Mouse (Mus musculus) neural tube, embryonic 12.5 days (tissue): ENCODE measurements at regions not wholly inside any gene's neighbourhood (a gene's known extent, or its start where the extent isn't known, plus 50 kb on each side); places are given as distances from the start of the nearest gene placed in this dataset.

Source experiments
- ATAC-seq: fragments of 200-750 bp; cut with Nextera tagmentation; 2 replicates; pipeline ENCODE4 v1.8.0; 2017; ENCODE audit warnings: low read depth, mild to moderate bottlenecking, moderate TSS enrichment, moderate library complexity; ENCODE audit not compliant: low FRiP score
- H3K27ac ChIP-seq: fragments of 300-500 bp; sonication (generic); 2 replicates; pipeline ENCODE4 v1.5.1; 2016
- H3K27me3 ChIP-seq: fragments of 300-500 bp; sonication (generic); replicated peaks from 2 replicates; pipeline ENCODE4 v1.6.1; 2016; ENCODE audit warnings: mild to moderate bottlenecking
- H3K36me3 ChIP-seq: fragments of 300-500 bp; sonication (generic); 2 replicates; pipeline ENCODE4 v1.6.1; 2016; ENCODE audit warnings: mild to moderate bottlenecking
- H3K4me1 ChIP-seq: fragments of 300-500 bp; sonication (generic); 2 replicates; pipeline ENCODE4 v1.6.1; 2016
- H3K4me2 ChIP-seq: fragments of 300-500 bp; sonication (generic); replicated peaks from 2 replicates; pipeline ENCODE4 v1.6.1; 2016; ENCODE audit warnings: mild to moderate bottlenecking
- H3K4me3 ChIP-seq: fragments of 300-500 bp; sonication (generic); 2 replicates; pipeline ENCODE4 v1.5.1; 2016
- H3K9ac ChIP-seq: fragments of 300-500 bp; sonication (generic); 2 replicates; pipeline ENCODE4 v1.6.1; 2016; ENCODE audit warnings: mild to moderate bottlenecking
- H3K9me3 ChIP-seq: fragments of 300-500 bp; sonication (generic); 2 replicates; pipeline ENCODE4 v1.6.1; 2016; ENCODE audit warnings: mild to moderate bottlenecking
- WGBS: fragments of 180-500 bp; shearing (Covaris S2); methylation state at CpG from one replicate; pipeline ENCODE4 v1.1.7; 2016; 5-methylcytosine and 5-hydroxymethylcytosine counted together

DNA sequence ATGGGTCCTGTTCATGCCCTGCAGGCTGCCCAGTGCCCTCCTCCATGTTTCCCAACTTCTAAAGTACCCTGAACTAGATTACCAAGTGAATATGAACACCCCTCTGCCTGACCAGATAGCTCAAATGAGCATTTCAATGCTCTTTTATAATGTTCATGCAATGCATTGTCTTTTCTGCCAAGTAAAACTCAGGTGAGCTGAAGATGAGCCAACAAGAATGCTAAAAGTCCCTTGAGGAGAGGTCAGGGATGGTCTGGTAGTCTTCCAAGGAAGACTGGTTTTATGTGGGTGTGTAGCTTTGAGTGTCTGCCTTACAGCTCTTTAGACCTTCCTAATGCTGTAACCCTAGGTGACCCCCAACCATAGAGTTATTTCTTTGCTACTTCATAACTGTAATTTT lies 58.0 kb upstream of the Abca12 start:
- Histone ChIP-seq H3K4me2 (no peak overlapping the region), H3K9me3 (0 out of 2 replicates have a peak, but pooled peaks cover 4% of the 10 kb centered on the region), H3K27me3 (no peaks in the 10 kb centered on the region), H3K9ac (no peak overlapping the region), H3K36me3 (no peaks in the 10 kb centered on the region), H3K4me3 (no peak overlapping the region), H3K27ac (no peak overlapping the region), H3K4me1 (no peaks in the 10 kb centered on the region)
- no peak for ATAC-seq

DNA sequence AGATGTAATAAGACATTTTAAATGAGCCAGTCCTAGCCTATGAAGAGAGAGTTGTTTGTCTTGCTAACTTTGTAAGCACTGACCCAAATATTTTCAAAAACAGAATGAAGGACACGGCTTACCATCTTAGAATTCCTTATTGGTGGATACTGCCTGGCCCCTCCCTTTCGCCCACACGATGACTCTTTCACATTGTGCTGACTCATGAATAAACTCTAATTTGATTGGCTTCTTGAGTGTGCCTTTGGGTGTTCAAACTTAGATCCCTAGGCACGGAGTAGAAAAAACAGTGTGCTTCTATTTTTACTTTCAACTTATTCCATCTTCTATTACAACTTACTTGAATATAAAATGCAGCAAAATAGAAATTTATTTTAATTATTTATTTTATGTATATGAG lies 68.4 kb upstream of the Abca12 start:
- Histone ChIP-seq H3K27me3 (no peaks in the 10 kb centered on the region), H3K4me3 (no peak overlapping the region), H3K4me1 (no peaks in the 10 kb centered on the region), H3K36me3 (no peaks in the 10 kb centered on the region), H3K4me2 (no peak overlapping the region), H3K9me3 (no peaks in the 10 kb centered on the region), H3K27ac (no peak overlapping the region), H3K9ac (no peak overlapping the region)
- WGBS = 94% methylated on average over 4 of the region's 4 CpGs
- ATAC-seq = no peak

DNA sequence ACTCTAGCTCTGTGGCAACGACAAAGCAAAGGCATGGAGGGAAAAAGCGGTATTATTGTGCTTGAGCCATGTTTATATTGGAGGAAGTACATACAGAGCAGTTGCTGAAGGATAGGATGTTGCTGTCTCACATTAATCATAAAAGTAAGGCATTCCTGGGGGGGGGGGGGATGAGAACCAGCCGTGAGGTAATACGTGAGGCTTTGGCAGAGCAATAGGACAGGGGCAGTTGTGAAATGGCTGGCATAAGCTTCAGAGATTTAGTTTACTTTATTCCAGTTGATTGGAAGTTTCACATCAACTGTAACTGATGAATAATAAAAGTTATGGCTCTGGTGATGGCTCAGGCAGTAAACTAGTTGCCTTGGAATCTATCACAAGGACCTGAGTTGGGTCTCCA lies 62.4 kb upstream of the Atic start:
- Histone ChIP-seq H3K36me3 (no peaks in the 10 kb centered on the region), H3K9ac (no peak overlapping the region), H3K27me3 (no peaks in the 10 kb centered on the region), H3K9me3 (0 out of 2 replicates have a peak, but pooled peaks cover 4% of the 10 kb centered on the region), H3K4me2 (no peak overlapping the region), H3K4me1 (no peaks in the 10 kb centered on the region), H3K4me3 (no peak overlapping the region), H3K27ac (no peak overlapping the region)
- ATAC-seq = no peak
- 81% methylated on average over 4 of the region's 4 CpGs for WGBS

DNA sequence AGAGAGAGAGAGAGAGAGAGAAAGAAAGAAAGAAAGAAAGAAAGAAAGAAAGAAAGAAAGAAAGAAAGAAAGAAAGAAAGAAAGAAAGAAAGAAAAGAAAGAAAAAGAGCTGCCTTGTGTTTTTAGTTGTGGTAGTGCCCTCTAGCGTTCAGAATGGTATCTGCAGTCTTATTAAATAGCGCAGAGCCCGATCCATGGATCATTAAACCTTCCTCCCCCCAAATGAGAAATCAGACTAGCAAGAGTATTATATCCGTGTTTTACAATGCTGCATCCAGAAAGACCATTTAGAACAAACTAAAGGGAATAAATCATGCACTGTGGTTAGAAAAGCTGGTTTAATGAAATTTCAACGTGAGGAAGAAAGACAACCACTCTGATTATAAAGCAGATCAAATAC lies 51.1 kb upstream of the Atic start:
- Histone ChIP-seq H3K4me3 (no peak overlapping the region), H3K36me3 (no peaks in the 10 kb centered on the region), H3K4me2 (peak overlapping the region; percentile 30; the same call in 1 of the 2 replicates), H3K27me3 (no peaks in the 10 kb centered on the region), H3K27ac (no peak overlapping the region), H3K9ac (no peak overlapping the region), H3K4me1 (peaks cover 7% of the 10 kb centered on the region), H3K9me3 (no peaks in the 10 kb centered on the region)
- WGBS = 6% methylated on average over 5 of the region's 5 CpGs
- no peak for ATAC-seq

DNA sequence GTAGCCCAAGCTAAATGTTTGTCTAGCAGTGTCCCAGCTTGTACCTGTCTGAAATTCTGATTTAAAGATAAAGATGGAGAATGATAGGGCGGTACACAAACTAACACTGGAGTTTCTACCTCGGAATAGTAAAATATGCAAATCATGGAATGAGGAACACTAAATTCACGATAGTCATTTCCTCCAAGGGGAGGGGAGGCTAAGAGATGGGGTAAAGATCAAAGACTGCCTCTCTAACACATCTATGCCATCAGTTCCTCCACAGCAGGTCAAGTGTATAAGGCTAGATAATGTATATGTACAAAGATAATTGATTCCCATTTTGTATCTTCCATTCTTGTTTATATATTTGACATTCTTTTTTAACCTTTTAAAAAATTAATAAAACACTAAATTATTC lies 50.4 kb upstream of the Atic start:
- H3K4me2 ChIP-seq = no peak overlapping the region
- H3K36me3 ChIP-seq = no peaks in the 10 kb centered on the region
- 36% methylated on average over 3 of the region's 3 CpGs for WGBS
- H3K27me3 ChIP-seq = no peaks in the 10 kb centered on the region
- peaks cover 7% of the 10 kb centered on the region for H3K4me1 ChIP-seq
- no peak overlapping the region for H3K27ac ChIP-seq
- peak; percentile 57; the same call in 1 of the 2 replicates for ATAC-seq
- no peak overlapping the region for H3K9ac ChIP-seq
- no peaks in the 10 kb centered on the region for H3K9me3 ChIP-seq
- H3K4me3 ChIP-seq = no peak overlapping the region
